Mouse (Mus musculus): ENCODE results near the gene Bcl2l13.

Bcl2l13 gene

DNA sequence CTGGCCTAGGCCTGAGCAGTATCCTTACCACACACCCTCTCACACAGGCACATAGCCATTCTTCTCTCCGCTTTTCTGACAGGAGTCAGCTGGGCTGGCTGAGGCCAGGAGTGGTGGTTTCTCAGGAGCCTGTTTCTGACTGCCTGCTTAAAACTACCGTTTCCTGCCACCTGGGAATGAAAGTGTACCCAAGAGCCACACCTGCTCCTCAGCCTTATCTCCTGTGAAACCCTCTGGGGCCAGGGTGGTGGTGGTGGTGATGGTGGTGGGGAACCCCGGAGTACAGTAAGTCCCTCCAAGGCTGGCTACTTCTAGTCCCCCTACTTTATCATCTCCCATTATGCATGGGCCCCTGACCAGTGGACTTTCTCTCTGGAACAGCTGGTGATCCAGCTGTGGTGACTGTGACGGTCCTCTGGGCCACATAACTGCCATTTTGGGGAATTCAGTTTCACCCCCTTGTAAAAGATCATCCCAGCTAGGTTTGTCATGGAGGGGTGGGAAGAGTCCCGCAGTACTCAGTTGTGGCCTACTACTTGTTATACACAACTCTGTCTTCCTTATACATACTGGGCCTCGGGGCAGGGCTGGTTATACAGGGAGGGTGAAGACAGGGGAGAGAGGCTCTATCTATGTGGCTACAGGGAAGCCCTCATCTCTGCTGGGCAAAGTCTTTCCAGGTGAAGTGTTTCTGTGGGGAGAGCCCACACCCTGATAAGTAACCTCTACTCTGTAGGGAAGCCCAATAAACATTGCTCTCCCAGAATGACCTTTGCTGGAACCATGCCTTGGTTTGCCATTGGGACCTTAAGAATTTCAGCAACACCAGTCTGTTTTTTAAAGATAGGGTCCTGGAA is 94.7 kb downstream of the Bcl2l13 start:
- DNase-seq = no peak

DNA sequence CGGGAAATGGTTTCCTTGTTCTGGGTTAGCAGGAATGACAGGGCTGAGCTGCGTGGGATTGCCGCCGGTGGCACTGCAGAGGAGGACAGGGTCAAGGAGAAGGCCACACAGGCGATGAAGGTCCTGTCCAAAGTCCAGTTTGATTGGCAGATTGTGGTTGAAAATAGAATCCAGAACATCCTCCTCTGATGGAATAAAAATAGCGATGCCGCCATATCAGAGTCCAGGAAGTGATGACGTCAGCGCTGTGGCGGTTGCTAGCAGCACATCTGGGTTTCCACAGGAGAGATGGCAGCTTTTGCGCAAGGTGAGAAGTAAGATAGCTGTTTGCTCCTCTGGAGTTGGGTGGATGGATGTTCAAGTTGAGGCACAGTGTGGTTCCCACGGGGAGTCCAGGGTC is 96.6 kb downstream of the Bcl2l13 start:
- DNase-seq = no peak

DNA sequence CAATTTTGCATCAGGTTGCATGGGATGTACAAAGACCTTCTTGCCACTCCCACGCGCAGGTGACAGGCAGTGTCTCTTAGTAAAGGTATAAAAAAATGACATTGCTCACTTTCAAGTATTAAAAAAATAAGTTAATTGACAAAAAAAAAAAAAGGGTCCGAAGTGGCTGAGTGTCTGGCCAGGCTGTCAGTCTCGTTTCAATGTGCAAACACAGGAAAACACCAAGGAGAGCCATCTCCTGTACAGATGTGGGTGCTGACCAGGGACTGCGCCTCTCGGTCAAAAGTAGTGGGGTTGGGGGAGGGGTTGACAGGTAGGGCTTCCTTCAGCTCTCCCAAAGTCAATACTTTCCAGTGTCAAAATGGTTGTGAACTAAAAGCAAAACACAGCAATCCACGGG is 97.7 kb downstream of the Bcl2l13 start:
- no peak for DNase-seq

DNA sequence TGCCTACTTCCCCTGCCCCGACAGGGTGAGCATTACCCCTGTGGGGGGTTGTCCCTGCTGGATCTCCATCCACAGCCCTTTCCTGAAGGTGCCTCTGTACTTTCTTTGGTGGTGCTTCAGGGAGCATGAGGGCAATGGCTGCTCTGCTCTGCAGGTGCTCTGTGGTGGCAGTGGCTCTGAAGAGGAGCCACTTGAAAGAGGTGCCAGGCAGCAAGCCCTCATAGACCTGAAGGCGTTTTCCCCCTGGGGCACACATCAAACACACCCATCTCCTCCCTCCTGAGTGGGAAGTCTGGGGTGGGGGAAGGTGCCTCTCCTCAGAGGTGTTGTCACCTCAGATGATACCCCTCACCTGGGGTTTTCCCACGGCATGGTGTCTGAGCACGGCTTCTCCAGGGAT is 98.2 kb downstream of the Bcl2l13 start:
- DNase-seq = no peak

DNA sequence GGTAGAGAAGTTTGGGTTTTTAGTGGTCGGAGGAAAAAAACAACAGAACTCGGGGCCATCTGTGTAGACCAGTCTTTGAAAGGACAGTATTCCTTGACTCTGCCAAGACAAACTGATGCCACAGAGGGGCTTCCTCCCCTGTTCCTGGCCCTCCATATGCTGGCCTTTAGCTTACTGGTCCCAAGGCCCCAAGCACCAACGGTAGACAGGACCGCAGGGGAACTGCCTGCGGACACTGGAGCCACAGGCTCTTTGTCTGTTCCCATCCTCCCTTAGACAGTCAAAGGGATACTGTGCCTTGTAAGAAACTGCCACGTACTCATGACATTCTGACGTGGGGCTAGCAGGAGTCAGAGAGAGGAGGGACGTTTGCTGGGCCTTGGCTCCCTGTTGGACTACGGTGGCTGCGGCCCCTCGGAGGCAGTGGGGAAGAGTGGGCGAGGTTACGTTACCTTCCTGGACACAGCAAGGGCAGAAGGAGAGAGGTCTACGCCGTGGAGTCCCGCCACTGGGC is 101.1 kb downstream of the Bcl2l13 start:
- no peak for DNase-seq

DNA sequence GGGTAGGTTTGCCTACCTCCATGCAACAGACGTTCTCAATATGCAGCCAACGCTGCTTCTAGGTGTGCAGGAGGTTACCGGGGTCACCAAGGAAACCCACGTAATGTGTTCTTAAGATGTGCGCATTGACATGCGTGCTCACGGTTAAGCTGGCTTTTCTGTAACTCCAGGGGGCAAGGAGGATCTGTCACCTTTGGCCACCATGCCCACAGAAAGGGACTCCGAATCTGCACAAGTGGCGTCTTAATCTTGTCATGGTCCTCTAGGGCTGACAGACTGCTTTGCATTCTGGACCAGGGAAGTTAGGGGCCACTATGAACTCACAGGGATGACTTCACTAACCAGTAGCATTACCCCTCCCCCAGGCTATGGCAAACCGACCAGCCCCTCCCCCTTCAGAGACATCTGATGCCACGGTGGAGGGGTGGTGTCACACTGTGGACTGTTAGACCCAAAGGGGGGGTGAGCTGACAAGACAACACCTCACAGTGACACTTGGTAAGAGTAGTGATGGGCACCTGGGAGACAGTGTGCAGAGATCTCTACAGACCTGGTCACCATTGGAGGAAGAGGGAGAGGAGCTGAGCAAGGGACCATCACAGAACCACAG is 102.1 kb downstream of the Bcl2l13 start:
- DNase-seq = no peak

DNA sequence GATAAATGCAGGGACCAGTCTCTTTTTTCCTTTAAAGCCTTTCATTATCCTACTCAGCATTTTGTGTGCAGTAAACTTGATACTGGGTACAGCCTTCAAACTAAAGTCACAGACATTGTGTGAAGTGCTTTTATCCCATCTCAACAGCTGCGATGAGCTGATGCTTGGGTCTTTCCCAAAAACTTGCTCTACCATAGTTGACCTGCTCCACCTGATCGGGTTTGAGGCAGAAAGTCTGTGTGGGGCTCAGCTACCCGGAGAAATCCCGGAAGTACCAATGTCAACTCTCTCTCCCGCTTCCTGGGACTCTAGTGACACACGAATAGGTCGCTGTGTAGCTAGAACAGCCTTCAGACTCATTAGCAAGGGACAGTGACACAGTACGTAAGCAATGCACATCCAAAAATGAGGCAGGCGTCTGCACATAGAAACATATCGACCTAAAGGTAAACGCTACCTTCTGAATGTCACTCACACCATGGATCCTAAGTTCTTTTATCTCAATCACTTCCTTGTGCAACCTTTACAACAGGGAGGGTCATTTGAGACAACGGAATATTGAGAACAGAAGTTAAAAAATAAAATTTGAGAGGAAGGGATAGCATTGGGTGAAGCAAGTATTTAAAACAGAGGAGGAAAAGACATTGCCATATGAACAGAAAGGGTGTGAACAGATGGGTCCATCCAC is 102.9 kb downstream of the Bcl2l13 start:
- no peak for DNase-seq

DNA sequence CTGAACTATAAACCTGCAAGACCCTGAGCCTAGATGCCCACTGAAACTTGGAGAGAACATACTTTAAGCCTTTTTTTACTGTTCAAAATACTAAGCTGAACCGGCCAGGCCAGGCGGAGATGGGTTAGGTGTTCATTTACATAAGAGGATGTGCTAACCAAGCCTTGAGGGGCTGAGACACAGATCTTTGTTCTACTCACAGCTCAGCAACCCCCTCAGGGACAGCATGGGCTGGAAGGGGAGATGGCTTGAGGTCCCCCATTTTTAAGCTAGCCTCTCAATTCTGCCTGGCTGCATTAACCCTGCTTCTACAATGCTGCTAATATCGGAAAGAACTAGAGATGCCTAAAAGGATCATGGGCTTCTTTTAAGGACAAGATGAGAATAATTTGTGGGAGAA is 103.8 kb downstream of the Bcl2l13 start:
- DNase-seq = no peak

DNA sequence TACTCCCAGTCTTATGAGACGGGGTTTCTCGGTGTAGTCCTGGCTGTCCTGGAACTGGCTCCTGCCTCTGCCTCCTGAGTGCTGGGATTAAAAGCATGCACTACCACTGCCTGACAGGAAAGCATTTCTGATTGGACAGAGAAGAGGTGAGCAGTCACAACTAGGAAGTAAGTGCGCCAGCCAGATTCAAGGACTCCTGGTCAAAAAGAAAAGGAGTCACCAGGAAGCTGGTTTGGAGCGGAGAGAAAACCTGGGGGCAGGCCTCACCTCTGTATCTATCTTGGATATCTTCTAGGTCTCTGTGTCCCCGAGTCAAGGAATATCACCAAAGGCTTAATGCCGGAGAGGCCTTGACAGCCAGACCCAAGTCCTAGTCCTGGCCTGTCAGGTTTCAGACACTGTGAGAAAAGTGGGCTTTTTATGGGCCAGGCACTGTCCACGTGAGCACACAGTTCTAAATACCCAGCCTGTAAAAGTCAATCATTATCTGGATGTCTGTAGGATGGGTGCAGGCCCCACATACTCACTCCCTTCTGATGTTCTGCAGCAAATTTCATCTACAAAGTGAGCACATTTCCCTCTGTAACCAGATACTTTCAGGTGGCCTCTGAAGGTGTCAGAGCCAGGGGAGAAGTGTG is 104.6 kb downstream of the Bcl2l13 start:
- DNase-seq = peak; percentile 48

DNA sequence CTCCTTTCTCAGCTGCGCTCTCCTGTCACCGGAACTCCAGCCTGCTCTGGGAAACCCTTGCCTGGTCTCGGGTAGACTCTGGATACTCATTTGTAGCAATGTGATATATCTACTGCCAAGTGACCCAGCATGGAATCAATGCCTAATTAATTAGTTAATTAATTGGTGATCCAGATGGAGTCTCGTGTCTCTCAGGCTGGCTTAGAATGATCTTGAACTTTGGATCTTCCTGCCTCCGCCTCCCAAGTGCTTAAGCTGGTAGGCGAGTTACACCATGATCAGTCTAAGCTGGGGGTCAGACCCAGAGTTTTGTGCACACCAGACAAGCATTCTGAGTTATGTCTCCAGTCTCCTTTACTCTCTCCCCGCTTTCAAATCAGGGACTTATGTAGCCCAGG is 105.1 kb downstream of the Bcl2l13 start:
- DNase-seq = peak; percentile 79

DNA sequence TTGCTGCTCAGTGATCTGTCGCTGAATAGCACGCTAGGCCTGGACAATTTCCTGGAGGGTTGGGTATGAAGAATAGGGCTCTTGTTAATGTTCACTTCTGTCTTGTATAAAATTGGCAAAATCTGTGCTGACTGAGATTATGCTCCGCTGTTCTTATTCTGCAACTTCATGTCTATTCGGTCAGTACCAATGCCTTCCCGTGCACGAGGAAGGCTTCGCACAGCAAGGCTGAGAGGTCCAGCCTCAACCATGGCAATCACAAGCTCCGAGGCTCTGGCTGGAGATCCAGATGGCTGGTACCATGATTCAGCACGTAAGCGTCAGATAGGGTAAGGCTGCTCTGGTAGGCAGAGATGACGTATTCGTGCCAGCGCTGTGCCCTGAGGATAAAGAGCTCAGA is 105.6 kb downstream of the Bcl2l13 start:
- DNase-seq = peak; percentile 62

Data from kidney, adult 11 months (tissue).